Mouse (Mus musculus) stomach, embryonic 15.5 days (tissue): Measurements from ENCODE around the gene Btrc. TPM values are rescaled to one million over a fixed set of nuclear protein-coding genes. Genes with fewer than 3 reads are reported as not detected.
A peak's percentile ranks its signal among the peaks of the same experiment; 100 is the strongest.

Experiments
- ATAC-seq: fragments of 200-750 bp; cut with Nextera tagmentation; 2 replicates; pipeline ENCODE4 v1.8.0; 2017; ENCODE audit warnings: low read depth, moderate number of reproducible peaks, moderate TSS enrichment; ENCODE audit not compliant: insufficient read depth, low FRiP score
- H3K27ac ChIP-seq: fragments of 300-500 bp; sonication (generic); 2 replicates; pipeline ENCODE4 v1.5.1; 2015; ENCODE audit warnings: mild to moderate bottlenecking, inconsistent platforms
- H3K27me3 ChIP-seq: fragments of 300-500 bp; sonication (generic); replicated peaks from 2 replicates; pipeline ENCODE4 v1.6.1; 2015; ENCODE audit warnings: inconsistent platforms
- H3K36me3 ChIP-seq: fragments of 300-500 bp; sonication (generic); 2 replicates; pipeline ENCODE4 v1.6.1; 2015; ENCODE audit warnings: inconsistent platforms
- H3K4me1 ChIP-seq: fragments of 300-500 bp; sonication (generic); 2 replicates; pipeline ENCODE4 v1.6.1; 2015; ENCODE audit warnings: inconsistent platforms
- H3K4me2 ChIP-seq: fragments of 300-500 bp; sonication (generic); 2 replicates; pipeline ENCODE4 v1.6.1; 2015; ENCODE audit warnings: mild to moderate bottlenecking, inconsistent platforms
- H3K4me3 ChIP-seq: fragments of 300-500 bp; sonication (generic); replicated peaks from 2 replicates; pipeline ENCODE4 v1.5.1; 2015; ENCODE audit warnings: inconsistent platforms
- H3K9ac ChIP-seq: fragments of 300-500 bp; sonication (generic); 2 replicates; pipeline ENCODE4 v1.6.1; 2015; ENCODE audit warnings: inconsistent platforms
- H3K9me3 ChIP-seq: fragments of 300-500 bp; sonication (generic); 2 replicates; pipeline ENCODE4 v1.6.1; 2016; ENCODE audit warnings: inconsistent platforms
- WGBS: fragments of 180-500 bp; shearing (Covaris S2); methylation state at CpG from one replicate; pipeline ENCODE4 v1.1.7; 2015; 5-methylcytosine and 5-hydroxymethylcytosine counted together
- polyA plus RNA-seq: library from polyadenylated mRNA; unstranded; fragments of >200 nt; fragmentation: Nextera tagmentation; extraction: Ambion mirVana; gene quantifications from 2 replicates; pipeline ENCODE4 v1.2.1, GENCODE M21; 2015

The Btrc gene
- polyA plus RNA-seq, 1 experiment from 2014 or later: 39.4 TPM

- Histone ChIP-seq H3K4me3 (no peak overlapping the region), H3K4me1 (peaks cover 9% of the 10 kb centered on the region; the same call in 1 of the 2 replicates), H3K27me3 (no peaks in the 10 kb centered on the region), H3K27ac (no peak overlapping the region), H3K9ac (no peak overlapping the region), H3K36me3 (no peaks in the 10 kb centered on the region), H3K9me3 (no peaks in the 10 kb centered on the region), H3K4me2 (no peak overlapping the region)
- WGBS: 88% methylated on average over 7 of the region's 7 CpGs
- ATAC-seq: no peak
These were observed 93.4 kb downstream of the Btrc start for GRCm38 (mm10) chr19:45456896-45457295.

GRCm38 (mm10) chr19:45458702-45459101 is 95.2 kb downstream of the Btrc start:
- Histone ChIP-seq H3K4me3 (no peak overlapping the region), H3K9me3 (no peaks in the 10 kb centered on the region), H3K36me3 (no peaks in the 10 kb centered on the region), H3K9ac (no peak overlapping the region), H3K4me1 (peaks cover 9% of the 10 kb centered on the region; the same call in 1 of the 2 replicates), H3K27me3 (no peaks in the 10 kb centered on the region), H3K4me2 (no peak overlapping the region), H3K27ac (no peak overlapping the region)
- WGBS: 52% methylated on average over 7 of the region's 7 CpGs
- ATAC-seq: no peak

- Histone ChIP-seq H3K4me1 (peaks cover 9% of the 10 kb centered on the region; the same call in 1 of the 2 replicates), H3K9me3 (no peaks in the 10 kb centered on the region), H3K4me2 (no peak overlapping the region), H3K27me3 (no peaks in the 10 kb centered on the region), H3K9ac (no peak overlapping the region), H3K36me3 (no peaks in the 10 kb centered on the region), H3K27ac (no peak overlapping the region), H3K4me3 (no peak overlapping the region)
- ATAC-seq: no peak
- WGBS: 38% methylated on average over 9 of the region's 9 CpGs
These were observed 96.6 kb downstream of the Btrc start for GRCm38 (mm10) chr19:45459931-45460665.

- 60% methylated on average over 10 of the region's 10 CpGs for WGBS
- ATAC-seq: no peak
- Histone ChIP-seq H3K27me3 (no peaks in the 10 kb centered on the region), H3K9me3 (no peaks in the 10 kb centered on the region), H3K4me3 (no peak overlapping the region), H3K27ac (no peak overlapping the region), H3K36me3 (no peaks in the 10 kb centered on the region), H3K9ac (no peak overlapping the region), H3K4me2 (no peak overlapping the region), H3K4me1 (peaks cover 9% of the 10 kb centered on the region; the same call in 1 of the 2 replicates)
These were observed 97.5 kb downstream of the Btrc start for GRCm38 (mm10) chr19:45460749-45461736.

- Histone ChIP-seq H3K36me3 (no peaks in the 10 kb centered on the region), H3K4me3 (no peak overlapping the region), H3K27ac (no peak overlapping the region), H3K4me2 (no peak overlapping the region), H3K4me1 (0 out of 2 replicates have a peak, but pooled peaks cover 4% of the 10 kb centered on the region), H3K9me3 (no peaks in the 10 kb centered on the region), H3K27me3 (no peaks in the 10 kb centered on the region), H3K9ac (no peak overlapping the region)
- WGBS: 94% methylated on average over 5 of the region's 5 CpGs
- no peak for ATAC-seq
These were observed 106.2 kb downstream of the Btrc start for GRCm38 (mm10) chr19:45469760-45470159.

GRCm38 (mm10) chr19:45472691-45473520 is 109.4 kb downstream of the Btrc start:
- 61% methylated on average over 11 of the region's 11 CpGs for WGBS
- no peak for ATAC-seq

GRCm38 (mm10) chr19:45474686-45475085 is 111.2 kb downstream of the Btrc start:
- Histone ChIP-seq H3K36me3 (no peaks in the 10 kb centered on the region), H3K27ac (no peak overlapping the region), H3K4me1 (0 out of 2 replicates have a peak, but pooled peaks cover 9% of the 10 kb centered on the region), H3K4me3 (no peak overlapping the region), H3K9ac (no peak overlapping the region), H3K27me3 (no peaks in the 10 kb centered on the region), H3K4me2 (no peak overlapping the region), H3K9me3 (no peaks in the 10 kb centered on the region)
- WGBS: 56% methylated on average over 4 of the region's 4 CpGs
- ATAC-seq: no peak

More at GRCm38 (mm10) chr19:45472691-45473520, 109.4 kb downstream of the Btrc start:
- H3K27ac ChIP-seq: no peak overlapping the region
- H3K9ac ChIP-seq: no peak overlapping the region
- H3K9me3 ChIP-seq: no peaks in the 10 kb centered on the region
- no peak overlapping the region for H3K4me3 ChIP-seq
- no peaks in the 10 kb centered on the region for H3K36me3 ChIP-seq
- no peaks in the 10 kb centered on the region for H3K27me3 ChIP-seq
- 0 out of 2 replicates have a peak, but pooled peaks cover 9% of the 10 kb centered on the region for H3K4me1 ChIP-seq
- H3K4me2 ChIP-seq: no peak overlapping the region

- 57% methylated on average over 24 of the region's 24 CpGs for WGBS
- H3K27me3 ChIP-seq: no peaks in the 10 kb centered on the region
- H3K27ac ChIP-seq: no peak overlapping the region
- H3K4me3 ChIP-seq: no peak overlapping the region
- peak overlapping the region; percentile 8; the same call in 1 of the 2 replicates for H3K4me2 ChIP-seq
- no peaks in the 10 kb centered on the region for H3K36me3 ChIP-seq
- no peaks in the 10 kb centered on the region for H3K9me3 ChIP-seq
- ATAC-seq: no peak
- no peak overlapping the region for H3K9ac ChIP-seq
- 0 out of 2 replicates have a peak, but pooled peaks cover 9% of the 10 kb centered on the region for H3K4me1 ChIP-seq
These were observed 112.5 kb downstream of the Btrc start for GRCm38 (mm10) chr19:45475928-45476553.

- no peak for ATAC-seq
- WGBS: 69% methylated on average over 6 of the region's 6 CpGs
- H3K4me2 ChIP-seq: no peak overlapping the region
These were observed 116.0 kb downstream of the Btrc start for GRCm38 (mm10) chr19:45479548-45479947.

GRCm38 (mm10) chr19:45480490-45480889 is 117.0 kb downstream of the Btrc start:
- Histone ChIP-seq H3K9ac (no peak overlapping the region), H3K4me3 (no peak overlapping the region), H3K9me3 (no peaks in the 10 kb centered on the region), H3K36me3 (no peaks in the 10 kb centered on the region), H3K27ac (no peak overlapping the region), H3K4me1 (0 out of 2 replicates have a peak, but pooled peaks cover 2% of the 10 kb centered on the region), H3K4me2 (no peak overlapping the region), H3K27me3 (no peaks in the 10 kb centered on the region)
- WGBS: 77% methylated on average over 2 of the region's 2 CpGs
- ATAC-seq: no peak

More at GRCm38 (mm10) chr19:45479548-45479947, 116.0 kb downstream of the Btrc start:
- no peak overlapping the region for H3K27ac ChIP-seq
- no peak overlapping the region for H3K4me3 ChIP-seq
- 0 out of 2 replicates have a peak, but pooled peaks cover 5% of the 10 kb centered on the region for H3K4me1 ChIP-seq
- H3K27me3 ChIP-seq: no peaks in the 10 kb centered on the region
- H3K9ac ChIP-seq: no peak overlapping the region
- H3K36me3 ChIP-seq: no peaks in the 10 kb centered on the region
- H3K9me3 ChIP-seq: no peaks in the 10 kb centered on the region

- H3K36me3 ChIP-seq: no peaks in the 10 kb centered on the region
- no peak overlapping the region for H3K27ac ChIP-seq
- no peaks in the 10 kb centered on the region for H3K4me1 ChIP-seq
- 80% methylated on average over 4 of the region's 4 CpGs for WGBS
- no peak for ATAC-seq
- no peak overlapping the region for H3K4me2 ChIP-seq
- no peaks in the 10 kb centered on the region for H3K9me3 ChIP-seq
- no peak overlapping the region for H3K9ac ChIP-seq
- no peaks in the 10 kb centered on the region for H3K27me3 ChIP-seq
- H3K4me3 ChIP-seq: no peak overlapping the region
These were observed 117.4 kb downstream of the Btrc start for GRCm38 (mm10) chr19:45480951-45481350.
